Mouse (Mus musculus) lung, postnatal 25 days (tissue): ENCODE measurements around the gene Nrcam.

Experiments
- DNase-seq: peaks from one replicate; pipeline ENCODE4 v3.0.0; 2022; ENCODE audit warnings: low spot score

Nrcam gene

DNA sequence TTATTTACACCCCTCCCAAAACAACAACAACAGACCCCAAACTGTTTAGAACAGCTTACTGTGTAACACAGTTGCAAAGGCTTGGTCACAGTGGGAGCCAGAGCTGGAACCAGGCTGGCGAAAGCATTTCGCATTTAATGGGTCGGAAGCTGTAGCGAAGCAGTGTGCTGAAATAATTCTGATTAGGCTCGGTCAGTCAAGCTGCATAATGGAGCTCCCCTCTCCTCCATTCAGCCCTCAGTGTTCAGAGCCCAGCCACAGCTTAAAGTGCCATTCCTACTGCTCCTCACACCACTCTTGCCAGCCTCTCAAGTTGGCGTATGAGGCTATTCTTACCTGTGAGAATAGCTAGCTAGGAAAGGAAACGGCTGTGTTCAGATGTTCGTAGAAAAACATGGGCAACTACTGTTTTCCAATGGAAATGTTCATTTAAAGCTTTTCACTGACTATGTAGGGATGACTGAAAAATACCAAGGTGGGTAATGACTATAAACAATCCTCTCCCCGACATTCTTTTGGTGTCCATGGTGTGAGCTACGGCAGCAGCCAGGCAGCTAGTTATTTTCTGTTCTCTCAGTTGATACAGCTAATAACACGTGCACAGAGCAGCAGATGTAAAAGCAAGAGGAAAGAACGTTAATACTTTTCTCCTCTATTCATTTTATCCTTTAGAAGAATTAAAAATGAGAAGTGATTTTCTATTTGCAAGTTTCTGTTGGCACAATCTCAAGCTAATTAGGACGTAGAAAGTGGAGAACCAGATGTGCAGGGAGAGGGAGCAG is 108.6 kb downstream of the Nrcam start:
- no peak for DNase-seq

DNA sequence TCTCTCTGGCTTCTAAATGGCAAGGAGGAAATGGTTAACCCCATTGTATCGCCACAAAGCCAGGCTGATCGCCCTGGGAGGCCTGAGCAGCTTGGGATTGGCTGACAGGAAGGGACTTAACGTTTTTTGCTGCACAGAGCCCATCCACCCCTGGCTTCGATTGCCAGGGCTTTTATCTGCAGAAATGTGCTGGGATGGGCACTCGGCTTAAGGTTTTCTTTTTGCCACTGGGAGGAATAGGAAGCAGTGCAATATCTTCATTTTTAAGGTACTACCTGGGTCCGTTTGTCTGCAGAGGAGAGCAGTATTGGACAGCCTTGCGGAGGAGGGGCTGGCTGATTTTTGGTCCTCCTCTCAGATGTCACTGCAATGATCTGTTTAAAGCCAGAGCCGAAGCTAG is 110.2 kb downstream of the Nrcam start:
- no peak for DNase-seq

- no peak for DNase-seq
Measured at GRCm38 (mm10) chr12:44440230-44440629, 111.5 kb downstream of the Nrcam start.

DNA sequence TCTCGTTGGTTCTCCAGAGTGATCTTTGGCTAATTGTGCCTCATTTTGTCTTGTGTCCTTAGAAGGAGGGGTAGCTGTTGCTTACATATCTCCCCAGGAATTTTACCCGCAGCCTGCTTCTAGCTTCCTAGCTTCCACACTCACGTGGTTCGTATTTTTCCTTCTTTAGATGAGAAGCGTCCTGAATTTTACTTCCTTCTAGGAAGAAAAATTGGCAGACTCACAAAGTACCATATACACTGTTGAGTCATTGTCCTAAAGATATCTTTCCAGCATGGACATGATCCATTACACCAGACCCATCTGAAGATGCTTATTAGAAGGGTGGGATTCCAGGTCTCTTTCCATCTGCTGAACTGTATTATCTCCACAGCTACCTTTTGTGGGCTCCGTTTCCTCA is 122.2 kb downstream of the Nrcam start:
- DNase-seq, result no peak

- DNase-seq, result no peak
Measured at GRCm38 (mm10) chr12:44451742-44452141, 123.1 kb downstream of the Nrcam start.

- DNase-seq, result no peak
Measured at GRCm38 (mm10) chr12:44453791-44454190, 125.1 kb downstream of the Nrcam start.

DNA sequence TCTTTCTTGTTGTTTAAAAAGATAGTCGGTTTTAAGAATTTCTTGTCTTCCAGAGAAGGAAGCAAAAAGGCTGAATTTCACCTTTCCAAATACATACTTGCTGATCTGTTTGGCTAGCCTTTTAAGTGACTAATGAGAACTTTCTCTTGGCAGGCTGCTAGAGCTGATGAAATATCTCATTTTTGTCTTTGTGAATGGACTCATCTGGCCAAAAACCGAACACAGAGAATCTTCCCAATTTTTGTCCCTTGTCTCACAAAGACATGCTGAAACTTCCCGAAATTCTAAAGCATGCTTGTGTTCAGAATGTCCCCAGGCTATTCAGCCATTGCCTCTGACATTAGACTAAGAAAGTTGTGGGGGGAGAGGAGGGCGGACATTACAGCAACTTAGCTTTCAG is 129.3 kb downstream of the Nrcam start:
- peak; percentile 8 for DNase-seq

DNA sequence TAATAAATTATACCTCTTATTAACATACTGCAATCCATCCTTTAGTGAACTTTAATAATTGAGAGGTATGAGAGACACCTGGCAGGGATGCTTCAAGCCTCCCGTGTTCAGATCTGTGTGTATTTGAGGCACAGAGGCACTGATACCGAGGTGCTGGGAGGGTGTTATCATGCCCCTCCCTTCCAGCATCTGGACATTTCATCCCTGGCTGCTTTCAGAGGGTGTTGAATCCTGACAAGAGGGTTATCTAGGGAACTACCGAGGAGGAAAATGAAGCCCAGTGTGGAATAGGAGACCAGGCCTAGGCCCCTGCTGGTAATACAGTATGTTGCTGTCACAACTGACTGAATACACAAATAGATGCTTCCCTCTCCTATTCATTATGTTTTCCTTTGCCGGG is 133.8 kb downstream of the Nrcam start:
- DNase-seq, result no peak

DNA sequence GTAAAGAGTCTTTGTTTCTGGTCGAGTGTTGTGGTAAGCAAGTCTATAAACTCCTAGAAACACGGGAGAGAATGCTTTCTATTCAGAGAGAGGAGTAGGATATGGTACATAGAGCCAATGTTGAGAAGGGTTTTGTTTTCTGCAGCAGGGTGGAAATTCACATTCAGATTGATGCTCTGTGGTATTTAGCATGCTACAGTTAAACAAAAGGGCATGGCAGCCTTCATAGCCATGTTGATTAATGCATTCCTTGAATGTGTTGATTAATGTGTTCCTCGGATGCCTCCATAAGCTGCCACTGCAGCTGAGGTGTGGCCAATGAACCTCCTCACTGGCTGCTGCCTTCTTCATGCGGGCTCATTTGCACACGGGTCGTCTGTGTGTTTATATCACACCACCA is 134.3 kb downstream of the Nrcam start:
- DNase-seq, result no peak

DNA sequence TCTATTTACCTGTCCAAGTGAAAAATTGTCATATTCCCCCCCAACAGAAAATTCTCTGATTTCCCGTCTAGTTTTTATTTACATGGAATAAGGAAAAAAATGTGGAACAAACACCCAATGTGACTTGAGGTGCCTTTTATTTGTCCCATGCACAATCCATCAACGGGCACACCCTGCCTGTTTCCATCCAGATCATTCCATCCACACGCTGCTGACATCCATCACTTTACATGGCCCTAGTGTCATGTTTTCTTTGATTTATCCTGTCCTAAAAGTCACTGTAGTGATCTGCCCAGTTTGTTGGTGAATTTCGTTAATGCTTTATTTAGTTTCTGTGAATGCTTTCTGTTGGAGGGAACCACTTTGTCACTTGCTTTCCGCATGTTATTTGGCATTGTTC is 142.4 kb downstream of the Nrcam start:
- no peak for DNase-seq

GRCm38 (mm10) chr12:44475355-44475754 is 146.7 kb downstream of the Nrcam start:
- no peak for DNase-seq

- no peak for DNase-seq
Measured at GRCm38 (mm10) chr12:44479260-44480030, 150.8 kb downstream of the Nrcam start.

DNA sequence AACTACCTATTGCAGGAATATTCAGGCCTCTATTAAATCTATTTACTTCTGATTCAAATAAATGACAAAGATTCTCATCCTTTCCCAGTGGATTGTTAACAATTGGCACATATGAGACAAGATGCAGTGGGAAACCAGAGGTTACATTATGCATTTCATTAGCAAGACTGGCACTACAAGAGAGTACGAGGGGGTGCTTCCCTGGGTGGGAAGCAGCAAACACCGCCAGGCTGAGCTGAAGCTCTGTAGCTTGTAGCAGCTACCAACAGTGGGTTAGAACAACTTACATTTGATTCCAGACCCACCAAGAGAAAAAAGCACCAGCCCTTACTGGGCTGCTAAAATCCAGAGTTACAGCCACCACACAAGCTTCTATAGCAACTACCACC is 151.3 kb downstream of the Nrcam start:
- DNase-seq, result no peak

DNA sequence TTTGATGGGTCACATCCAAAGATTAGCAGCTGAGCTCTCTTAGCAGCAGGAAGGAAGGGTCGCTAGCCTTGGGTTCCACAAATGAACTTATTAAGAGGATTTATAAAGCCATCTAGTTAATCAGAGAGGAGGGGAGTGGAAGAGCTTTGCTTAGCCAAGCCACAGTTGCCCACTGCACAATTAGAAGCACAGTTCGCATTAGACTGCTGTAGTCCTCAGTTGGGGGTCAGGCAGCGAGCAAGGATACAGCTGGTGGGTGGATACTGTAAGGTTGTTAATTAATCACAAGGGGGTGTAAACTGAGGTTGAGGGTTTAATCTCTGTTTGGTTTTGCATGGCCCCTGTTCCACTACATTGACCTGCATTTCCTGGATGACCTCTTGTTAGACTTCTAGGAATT is 152.7 kb downstream of the Nrcam start:
- no peak for DNase-seq

GRCm38 (mm10) chr12:44492759-44493479 is 164.2 kb downstream of the Nrcam start:
- DNase-seq, result peak; percentile 24

- DNase-seq, result no peak
Measured at GRCm38 (mm10) chr12:44497762-44498161, 169.1 kb downstream of the Nrcam start.

GRCm38 (mm10) chr12:44498872-44499271 is 170.2 kb downstream of the Nrcam start:
- no peak for DNase-seq

- no peak for DNase-seq
Measured at GRCm38 (mm10) chr12:44501807-44502487, 173.3 kb downstream of the Nrcam start.

DNA sequence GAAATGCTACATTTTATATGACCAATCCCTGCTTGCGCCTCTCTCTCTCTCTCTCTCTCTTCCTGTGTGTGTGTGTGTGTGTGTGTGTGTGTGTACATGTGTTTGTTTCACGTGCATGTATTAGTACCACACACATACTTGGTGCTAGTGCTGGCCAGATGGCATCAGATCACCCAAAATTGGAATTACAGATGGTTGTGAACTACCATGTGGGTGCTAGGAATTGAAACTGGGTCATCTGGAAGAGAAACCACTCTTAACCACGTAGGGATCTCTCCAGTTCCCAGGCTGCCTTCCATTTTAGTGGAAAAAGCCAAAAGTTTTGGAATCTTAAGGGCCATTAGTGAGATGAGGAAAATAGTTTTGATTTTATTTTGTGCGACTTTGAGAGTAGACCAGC is 175.1 kb downstream of the Nrcam start:
- no peak for DNase-seq

DNA sequence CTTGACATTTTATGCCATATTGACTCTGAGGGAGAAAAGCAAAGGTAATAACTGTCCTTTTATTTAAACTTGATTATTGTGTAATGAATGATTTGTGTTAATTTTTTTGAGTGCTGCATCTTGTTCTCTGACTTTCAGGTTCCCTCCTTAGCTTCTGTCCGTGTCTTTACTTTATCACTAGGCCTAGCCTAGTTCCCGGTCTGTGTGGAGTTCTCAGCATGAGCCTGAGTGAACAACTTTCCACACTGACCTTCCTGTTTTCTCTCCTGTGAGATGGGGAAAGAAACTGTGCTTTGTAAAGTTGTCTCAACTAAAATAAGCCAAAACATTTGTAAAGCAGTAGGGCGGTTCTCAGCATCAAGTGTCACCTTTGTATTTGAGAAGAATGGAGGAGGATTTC is 179.9 kb downstream of the Nrcam start:
- no peak for DNase-seq

DNA sequence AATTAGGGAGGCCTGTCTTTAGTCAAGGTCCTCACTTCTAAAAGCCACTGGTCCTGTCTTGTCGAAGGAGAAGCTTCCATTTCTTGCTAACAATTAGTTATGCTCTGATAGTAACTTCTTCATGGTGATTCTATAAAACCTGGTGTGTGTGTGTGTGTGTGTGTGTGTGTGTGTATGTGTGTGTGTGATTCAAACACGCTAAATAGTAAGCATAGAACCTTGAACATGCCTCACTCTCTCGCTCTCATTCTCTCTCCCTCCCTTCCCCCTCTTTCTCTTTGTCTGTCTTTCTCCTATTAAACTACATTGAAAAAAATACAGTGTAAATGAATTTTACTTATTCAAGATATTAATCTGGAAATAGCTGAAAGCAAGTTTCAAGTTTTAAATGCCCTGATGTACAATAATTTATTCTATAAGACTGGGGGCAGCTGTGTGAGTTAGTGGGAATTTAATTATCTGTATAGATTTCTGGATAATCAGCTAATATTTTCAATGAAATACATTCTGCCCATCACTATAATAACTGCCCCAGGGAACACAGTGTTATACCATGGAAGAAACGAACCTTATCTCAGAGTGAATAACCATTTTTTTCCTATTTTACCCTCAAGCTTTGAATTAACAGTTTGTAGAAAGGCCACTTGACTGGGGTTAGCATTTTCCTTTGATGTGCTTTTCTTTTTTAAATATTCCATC is 180.9 kb downstream of the Nrcam start:
- no peak for DNase-seq

DNA sequence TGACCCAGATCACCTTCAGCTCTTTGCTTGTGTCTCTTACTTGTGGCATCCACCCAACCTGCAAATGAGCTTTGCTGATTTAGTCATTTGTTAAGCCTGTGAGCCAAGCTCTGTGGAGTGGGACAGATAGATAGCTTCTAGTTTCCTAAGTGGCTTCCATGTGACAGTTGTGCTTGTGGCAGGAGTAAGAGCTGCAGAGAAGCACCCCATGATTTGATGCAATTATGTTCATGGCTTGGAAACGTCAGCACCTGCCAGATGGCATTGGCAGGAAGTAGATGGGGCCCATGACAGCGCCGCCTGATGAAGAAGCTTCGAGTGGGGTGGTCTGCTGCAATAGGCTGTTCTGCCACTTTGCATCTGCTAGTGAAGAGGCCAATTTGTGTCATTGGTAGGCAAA is 186.4 kb downstream of the Nrcam start:
- DNase-seq, result no peak
